Mouse (Mus musculus): ENCODE data around the gene Nrbp1. TPM values are rescaled to one million over a fixed set of nuclear protein-coding genes. Genes with fewer than 3 reads are reported as not detected.

Nrbp1 gene
- polyA plus RNA-seq, 1 experiment from 2014 or later, result 44.9 TPM

DNA sequence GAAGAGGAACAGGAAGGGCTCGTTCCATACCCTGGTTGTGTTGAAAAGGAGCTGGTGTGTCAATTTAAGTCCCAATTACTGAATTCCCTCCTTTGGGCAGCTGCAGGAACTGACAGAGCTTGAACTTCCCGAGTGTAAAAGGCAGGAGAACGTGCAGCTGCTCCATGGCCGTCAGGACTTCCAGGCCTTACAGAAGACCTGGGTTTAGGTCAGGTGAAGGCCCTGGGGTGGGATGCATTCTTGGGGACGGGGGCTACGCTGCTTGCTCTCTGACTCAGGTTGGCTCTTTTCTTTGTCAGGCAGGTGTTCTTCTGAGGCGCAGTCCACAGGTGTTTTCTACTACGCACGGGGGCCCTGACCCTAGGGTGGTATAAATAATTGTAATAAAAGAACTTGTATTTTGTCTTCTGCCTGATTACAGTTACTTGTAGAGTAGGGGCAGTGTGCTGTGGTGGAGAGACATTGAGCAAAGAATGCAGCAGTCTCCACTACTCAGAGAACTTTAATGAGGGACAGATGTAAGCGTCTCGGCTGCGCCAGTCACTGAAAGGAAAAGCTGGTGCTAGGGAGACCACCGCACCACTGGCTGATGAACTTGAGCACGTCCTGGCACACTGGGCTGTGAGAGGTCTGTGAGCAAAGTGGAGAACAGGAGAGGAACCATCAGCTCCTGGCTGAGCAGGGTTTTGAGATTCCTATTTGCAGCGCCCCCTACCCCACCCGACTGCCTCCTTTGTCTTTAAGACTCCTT is 12.3 kb downstream of the Nrbp1 start:
- Histone ChIP-seq H3K9me3 (replicated peaks; ENCODE audit: control insufficient read depth, low read length) (no peaks in the 10 kb centered on the region), H3K4me2 (ENCODE audit: low read depth, low read length) (no peak overlapping the region), H3K4me3 (ENCODE audit: low read depth, low read length) (no peak overlapping the region), H3K27me3 (ENCODE audit: control insufficient read depth, insufficient read depth, low read depth, low read length) (no peaks in the 10 kb centered on the region), H3K27ac (ENCODE audit: low read length) (no peak overlapping the region), H3K4me1 (ENCODE audit: control insufficient read depth, low read depth, low read length) (peaks cover 3% of the 10 kb centered on the region), H3K9ac (ENCODE audit: low read depth, low read length) (no peak overlapping the region), H3K36me3 (ENCODE audit: control insufficient read depth, insufficient read depth) (peaks cover 25% of the 10 kb centered on the region)
- no peak for ATAC-seq (ENCODE audit: low read depth)
- 77% methylated on average over 16 of the region's 16 CpGs for WGBS (ENCODE audit: insufficient replicate concordance)

DNA sequence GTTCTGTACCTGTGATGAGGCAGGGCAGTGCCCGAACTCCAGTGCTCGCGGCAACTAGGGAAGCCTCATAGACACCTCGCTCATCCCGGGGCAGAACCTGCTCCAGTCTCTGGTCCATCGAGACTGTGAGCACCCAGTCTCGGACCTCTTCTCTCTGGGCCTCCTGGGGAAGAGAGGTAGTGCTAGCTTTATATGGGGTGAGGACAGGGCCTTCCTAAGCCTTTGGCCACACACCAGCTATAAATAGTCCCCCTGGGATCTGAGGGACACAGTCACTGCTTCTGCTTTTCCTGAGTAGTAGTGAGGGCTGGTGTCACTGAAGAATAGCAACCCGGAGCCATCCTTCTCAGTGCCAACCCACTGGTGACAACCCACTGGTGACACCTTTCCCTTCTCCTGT is 13.1 kb downstream of the Nrbp1 start:
- no peak for ATAC-seq (ENCODE audit: low read depth)
- Histone ChIP-seq H3K9ac (ENCODE audit: low read depth, low read length) (no peak overlapping the region), H3K4me2 (ENCODE audit: low read depth, low read length) (no peak overlapping the region), H3K27ac (ENCODE audit: low read length) (no peak overlapping the region), H3K27me3 (ENCODE audit: control insufficient read depth, insufficient read depth, low read depth, low read length) (no peaks in the 10 kb centered on the region), H3K4me1 (ENCODE audit: control insufficient read depth, low read depth, low read length) (peaks cover 3% of the 10 kb centered on the region), H3K36me3 (ENCODE audit: control insufficient read depth, insufficient read depth) (peaks cover 21% of the 10 kb centered on the region), H3K9me3 (replicated peaks; ENCODE audit: control insufficient read depth, low read length) (no peaks in the 10 kb centered on the region), H3K4me3 (ENCODE audit: low read depth, low read length) (no peak overlapping the region)
- WGBS (ENCODE audit: insufficient replicate concordance), result 86% methylated on average over 8 of the region's 8 CpGs

DNA sequence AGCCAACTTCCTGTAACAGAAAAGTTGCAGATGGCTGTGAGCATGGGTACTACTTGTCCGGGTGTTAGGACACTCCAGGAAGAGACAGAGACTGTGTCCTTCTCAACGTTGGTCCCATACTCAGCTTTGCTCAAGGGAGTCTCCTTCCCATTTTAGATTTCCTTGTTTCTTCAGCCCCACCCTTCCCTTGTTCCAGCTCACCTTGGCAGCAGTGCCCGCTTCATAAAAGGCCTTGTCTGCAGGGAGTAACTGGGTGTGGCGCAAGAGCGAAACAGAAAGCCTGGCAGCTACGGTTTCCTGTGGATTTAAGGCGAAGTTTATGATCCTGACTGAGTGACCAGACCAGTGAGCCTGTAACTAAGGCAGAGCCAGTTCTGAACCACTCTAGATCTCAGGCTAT is 13.8 kb downstream of the Nrbp1 start:
- no peaks in the 10 kb centered on the region for H3K9me3 ChIP-seq (replicated peaks; ENCODE audit: control insufficient read depth, low read length)
- peaks cover 3% of the 10 kb centered on the region for H3K4me1 ChIP-seq (ENCODE audit: control insufficient read depth, low read depth, low read length)
- no peak overlapping the region for H3K9ac ChIP-seq (ENCODE audit: low read depth, low read length)
- no peak overlapping the region for H3K27ac ChIP-seq (ENCODE audit: low read length)
- WGBS (ENCODE audit: insufficient replicate concordance), result 49% methylated on average over 7 of the region's 7 CpGs
- no peak overlapping the region for H3K4me3 ChIP-seq (ENCODE audit: low read depth, low read length)
- no peak for ATAC-seq (ENCODE audit: low read depth)
- H3K27me3 ChIP-seq (ENCODE audit: control insufficient read depth, insufficient read depth, low read depth, low read length), result no peaks in the 10 kb centered on the region
- peaks cover 19% of the 10 kb centered on the region for H3K36me3 ChIP-seq (ENCODE audit: control insufficient read depth, insufficient read depth)
- no peak overlapping the region for H3K4me2 ChIP-seq (ENCODE audit: low read depth, low read length)

DNA sequence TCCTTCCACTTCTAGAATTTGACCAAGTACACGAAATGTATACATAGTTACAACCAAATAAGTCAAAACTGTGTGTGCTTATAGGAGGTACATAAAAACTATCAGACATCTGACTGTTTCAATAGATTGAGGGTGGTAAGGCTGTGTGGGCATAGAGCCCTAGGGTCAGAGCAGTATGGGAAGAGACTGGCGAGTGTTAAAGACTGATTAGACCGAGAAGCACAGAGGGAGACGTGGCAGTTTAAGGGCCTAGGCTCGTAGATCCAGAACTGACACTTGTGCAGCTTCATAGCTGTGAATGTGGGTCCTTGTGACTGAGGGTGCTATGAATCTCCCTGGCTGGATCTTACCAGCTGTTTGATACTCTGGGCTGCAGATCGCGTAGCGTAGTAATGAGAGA is 14.2 kb downstream of the Nrbp1 start:
- 53% methylated on average over 8 of the region's 8 CpGs for WGBS (ENCODE audit: insufficient replicate concordance)
- Histone ChIP-seq H3K36me3 (ENCODE audit: control insufficient read depth, insufficient read depth) (peaks cover 15% of the 10 kb centered on the region), H3K4me3 (ENCODE audit: low read depth, low read length) (no peak overlapping the region), H3K27me3 (ENCODE audit: control insufficient read depth, insufficient read depth, low read depth, low read length) (no peaks in the 10 kb centered on the region), H3K27ac (ENCODE audit: low read length) (no peak overlapping the region), H3K4me2 (ENCODE audit: low read depth, low read length) (no peak overlapping the region), H3K9ac (ENCODE audit: low read depth, low read length) (no peak overlapping the region), H3K9me3 (replicated peaks; ENCODE audit: control insufficient read depth, low read length) (no peaks in the 10 kb centered on the region), H3K4me1 (ENCODE audit: control insufficient read depth, low read depth, low read length) (peaks cover 3% of the 10 kb centered on the region)
- ATAC-seq (ENCODE audit: low read depth), result no peak

DNA sequence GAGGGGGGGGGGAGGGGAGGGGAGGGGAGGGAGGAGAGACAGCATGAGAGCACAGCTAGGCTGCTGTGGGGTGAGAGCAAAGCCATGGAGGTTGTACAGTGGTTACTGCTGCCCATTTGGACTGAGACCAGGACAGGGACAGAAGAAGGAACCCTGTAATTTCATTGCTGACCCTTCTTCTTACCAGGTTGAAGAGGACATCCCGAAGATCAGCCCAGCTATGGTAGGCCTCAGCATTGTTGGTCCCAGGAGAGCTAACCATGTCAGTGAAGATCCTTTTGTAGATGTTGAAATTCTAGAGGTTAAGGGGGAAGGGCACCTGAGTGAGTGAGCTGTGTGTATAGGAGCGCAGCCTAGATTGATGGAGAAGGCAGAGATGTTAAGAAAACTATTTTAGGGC is 14.7 kb downstream of the Nrbp1 start:
- Histone ChIP-seq H3K4me3 (ENCODE audit: low read depth, low read length) (no peak overlapping the region), H3K9me3 (replicated peaks; ENCODE audit: control insufficient read depth, low read length) (no peaks in the 10 kb centered on the region), H3K36me3 (ENCODE audit: control insufficient read depth, insufficient read depth) (peaks cover 10% of the 10 kb centered on the region), H3K27me3 (ENCODE audit: control insufficient read depth, insufficient read depth, low read depth, low read length) (no peaks in the 10 kb centered on the region), H3K4me2 (ENCODE audit: low read depth, low read length) (no peak overlapping the region), H3K9ac (ENCODE audit: low read depth, low read length) (no peak overlapping the region), H3K4me1 (ENCODE audit: control insufficient read depth, low read depth, low read length) (peaks cover 3% of the 10 kb centered on the region), H3K27ac (ENCODE audit: low read length) (no peak overlapping the region)
- 79% methylated on average over 2 of the region's 2 CpGs for WGBS (ENCODE audit: insufficient replicate concordance)
- no peak for ATAC-seq (ENCODE audit: low read depth)

DNA sequence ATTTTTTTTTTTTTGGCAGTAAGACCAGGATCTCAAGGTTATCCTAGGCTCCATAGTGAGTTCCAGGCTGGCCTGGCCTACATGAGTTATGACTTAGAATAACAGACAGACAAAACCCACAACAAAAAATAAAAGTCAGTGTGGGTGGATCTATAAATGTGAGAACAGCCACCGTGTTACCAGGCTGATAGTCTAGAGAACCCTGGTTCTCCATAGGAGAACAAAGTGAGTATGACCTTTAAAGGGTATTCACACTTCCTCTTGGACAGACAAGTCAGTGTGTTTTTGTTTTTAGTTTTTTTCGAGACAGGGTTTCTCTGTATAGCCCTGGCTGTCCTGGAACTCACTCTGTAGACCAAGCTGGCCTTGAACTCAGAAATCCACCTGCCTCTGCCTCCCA is 15.3 kb downstream of the Nrbp1 start:
- Histone ChIP-seq H3K4me1 (ENCODE audit: control insufficient read depth, low read depth, low read length) (peaks cover 3% of the 10 kb centered on the region), H3K4me2 (ENCODE audit: low read depth, low read length) (no peak overlapping the region), H3K9me3 (replicated peaks; ENCODE audit: control insufficient read depth, low read length) (no peaks in the 10 kb centered on the region), H3K4me3 (ENCODE audit: low read depth, low read length) (no peak overlapping the region), H3K36me3 (ENCODE audit: control insufficient read depth, insufficient read depth) (peaks cover 4% of the 10 kb centered on the region; the same call in 1 of the 2 replicates), H3K27me3 (ENCODE audit: control insufficient read depth, insufficient read depth, low read depth, low read length) (no peaks in the 10 kb centered on the region), H3K9ac (ENCODE audit: low read depth, low read length) (no peak overlapping the region), H3K27ac (ENCODE audit: low read length) (no peak overlapping the region)
- no peak for ATAC-seq (ENCODE audit: low read depth)
- 54% methylated on average over 2 of the region's 2 CpGs for WGBS (ENCODE audit: insufficient replicate concordance)

DNA sequence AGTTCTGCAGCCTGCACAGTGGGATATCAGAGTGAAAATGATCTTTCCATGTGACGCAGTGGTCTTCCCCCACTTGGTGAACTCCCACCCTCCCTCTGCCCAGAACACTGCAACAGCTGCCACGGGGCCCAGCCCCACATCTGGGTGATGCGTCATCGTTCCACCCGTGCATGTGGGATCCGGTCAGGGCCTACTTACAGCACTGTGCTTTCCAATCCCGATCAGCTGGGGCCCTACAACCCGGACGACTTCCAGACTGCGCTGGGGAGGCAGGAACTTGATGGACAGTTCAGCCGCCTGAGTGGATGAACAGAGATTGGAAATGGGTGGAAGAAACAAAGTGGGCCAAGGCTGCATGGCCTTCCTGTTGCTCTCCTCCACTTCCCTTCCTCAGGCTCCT is 17.0 kb downstream of the Nrbp1 start:
- Histone ChIP-seq H3K4me3 (ENCODE audit: low read depth, low read length) (no peak overlapping the region), H3K4me1 (ENCODE audit: control insufficient read depth, low read depth, low read length) (no peaks in the 10 kb centered on the region; the same call in 1 of the 2 replicates), H3K4me2 (ENCODE audit: low read depth, low read length) (no peak overlapping the region), H3K9ac (ENCODE audit: low read depth, low read length) (no peak overlapping the region), H3K27me3 (ENCODE audit: control insufficient read depth, insufficient read depth, low read depth, low read length) (no peaks in the 10 kb centered on the region), H3K27ac (ENCODE audit: low read length) (no peak overlapping the region), H3K36me3 (ENCODE audit: control insufficient read depth, insufficient read depth) (no peaks in the 10 kb centered on the region), H3K9me3 (replicated peaks; ENCODE audit: control insufficient read depth, low read length) (no peaks in the 10 kb centered on the region)
- ATAC-seq (ENCODE audit: low read depth), result no peak
- WGBS (ENCODE audit: insufficient replicate concordance), result 79% methylated on average over 11 of the region's 11 CpGs

DNA sequence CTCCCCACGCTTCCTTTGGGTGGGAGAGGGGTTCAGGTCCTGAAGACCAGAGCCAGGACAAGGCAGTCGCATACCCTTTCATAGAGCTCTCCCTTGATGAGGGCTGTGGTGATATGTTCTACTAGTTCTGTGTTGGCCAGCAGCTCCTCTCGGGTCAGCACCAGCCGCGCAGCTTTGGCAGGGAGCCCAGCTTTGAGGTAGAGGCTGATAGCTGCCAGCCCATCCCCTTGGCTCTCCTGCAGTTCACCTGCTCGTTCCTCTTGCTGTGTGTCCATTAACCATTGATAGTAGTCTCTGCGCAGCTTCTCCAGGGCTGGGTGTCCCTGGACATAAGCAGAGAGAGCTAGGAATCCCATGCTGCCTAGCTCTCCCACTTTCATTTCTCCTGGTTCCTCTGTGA is 25.4 kb downstream of the Nrbp1 start:
- Histone ChIP-seq H3K9ac (ENCODE audit: low read depth, low read length) (no peak overlapping the region), H3K27me3 (ENCODE audit: control insufficient read depth, insufficient read depth, low read depth, low read length) (no peaks in the 10 kb centered on the region), H3K36me3 (ENCODE audit: control insufficient read depth, insufficient read depth) (no peaks in the 10 kb centered on the region), H3K27ac (ENCODE audit: low read length) (no peak overlapping the region), H3K4me3 (ENCODE audit: low read depth, low read length) (no peak overlapping the region), H3K9me3 (replicated peaks; ENCODE audit: control insufficient read depth, low read length) (no peaks in the 10 kb centered on the region), H3K4me2 (ENCODE audit: low read depth, low read length) (no peak overlapping the region), H3K4me1 (ENCODE audit: control insufficient read depth, low read depth, low read length) (no peaks in the 10 kb centered on the region)
- no peak for ATAC-seq (ENCODE audit: low read depth)
- 79% methylated on average over 7 of the region's 7 CpGs for WGBS (ENCODE audit: insufficient replicate concordance)

DNA sequence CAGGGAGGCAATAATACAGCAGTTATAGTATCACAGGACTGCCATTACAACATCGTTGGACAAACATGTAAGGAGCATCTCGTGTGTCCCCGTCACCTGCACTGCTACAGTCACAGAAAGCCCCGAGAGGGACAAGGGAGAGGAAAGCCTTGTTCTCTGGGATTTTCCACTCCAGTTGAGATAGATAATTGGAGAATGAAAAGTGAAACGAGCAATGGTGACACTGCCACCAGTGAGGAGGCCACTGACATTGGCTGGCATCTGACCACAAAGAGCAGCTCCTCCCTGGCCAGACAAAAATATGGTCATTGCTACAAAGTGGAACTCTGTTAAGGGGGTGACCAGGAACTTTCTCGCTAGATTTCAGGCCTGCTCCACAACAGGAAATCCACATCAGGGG is 27.0 kb downstream of the Nrbp1 start:
- H3K9ac ChIP-seq (ENCODE audit: low read depth, low read length), result no peak overlapping the region
- H3K4me3 ChIP-seq (ENCODE audit: low read depth, low read length), result no peak overlapping the region
- no peak overlapping the region for H3K4me2 ChIP-seq (ENCODE audit: low read depth, low read length)
- WGBS (ENCODE audit: insufficient replicate concordance), result 53% methylated on average over 6 of the region's 6 CpGs
- H3K27me3 ChIP-seq (ENCODE audit: control insufficient read depth, insufficient read depth, low read depth, low read length), result no peaks in the 10 kb centered on the region
- no peak overlapping the region for H3K27ac ChIP-seq (ENCODE audit: low read length)
- no peaks in the 10 kb centered on the region for H3K36me3 ChIP-seq (ENCODE audit: control insufficient read depth, insufficient read depth)
- ATAC-seq (ENCODE audit: low read depth), result no peak
- H3K9me3 ChIP-seq (replicated peaks; ENCODE audit: control insufficient read depth, low read length), result no peaks in the 10 kb centered on the region
- H3K4me1 ChIP-seq (ENCODE audit: control insufficient read depth, low read depth, low read length), result no peaks in the 10 kb centered on the region

All from liver, embryonic 16.5 days (tissue).